Comparison of ENCODE assay signal across 16 mouse cellular contexts in genomic region chr6:49269923-49270322, GRCm38 (mm10). TPM values are rescaled to one million over a fixed set of nuclear protein-coding genes. Genes with fewer than 3 reads are reported as not detected.
A peak's percentile ranks its signal among the peaks of the same experiment; 100 is the strongest.
DNase-seq lines count a peak whose midpoint lies in the region; ATAC-seq and TF ChIP-seq lines count a peak whose summit lies in the region.
"Had no signal": no experiment of that assay in that cellular context is flagged by ENCODE, and none has a peak within 500 bp of the region (broad histone marks: within the 10 kb centered on the region; RNA-seq: fewer than 3 reads in every experiment).

No protein-coding gene starts in this region.

- TF ChIP-seq CTCF in bone marrow macrophage, adult 2 months (IDR thresholded peaks at IDR 0.05; ENCODE audit: low read depth, low read length) = no peak

- ATAC-seq in CD4-positive, CD25-positive, alpha-beta regulatory T cell, adult 4 months = peak; percentile 32

- peaks cover 7% of the 10 kb centered on the region; the same call in 1 of the 2 replicates for H3K4me1 ChIP-seq in bone marrow macrophage, adult 2 months (ENCODE audit: control insufficient read depth, insufficient read depth, low read length)
- H3K4me1 ChIP-seq: heart, embryonic 15.5 days; limb, embryonic 10.5 days; liver, embryonic 12.5 days had no signal

- DNase-seq in adrenal gland, adult 2 months = peak; percentile 18
- DNase-seq in adrenal gland, postnatal 4 days (ENCODE audit: low spot score in 2 of 2) = no peak
- peak; percentile 5 to 12 for DNase-seq in left cerebral cortex, adult 18-20 months (ENCODE audit: low spot score in 2 of 2)
- no peak for DNase-seq in left cerebral cortex, adult 11 months (ENCODE audit: low spot score)
- no peak for DNase-seq in testis, postnatal 14 days (ENCODE audit: low spot score)
- DNase-seq in spleen, postnatal 14 days (ENCODE audit: low spot score in 2 of 2) = no peak

- TF ChIP-seq POLR2A in bone marrow macrophage, adult 2 months (IDR thresholded peaks at IDR 0.05; ENCODE audit: borderline replicate concordance, low read depth, low read length) = no peak

- H3K4me3 ChIP-seq in bone marrow macrophage, adult 2 months (ENCODE audit: insufficient read depth, low read length) = no peak overlapping the region
- H3K4me3 ChIP-seq: forebrain, embryonic 13.5 days; heart, embryonic 15.5 days; limb, embryonic 10.5 days; liver, embryonic 12.5 days; megakaryocyte, embryonic 14.5 days had no signal

- H3K27ac ChIP-seq in bone marrow macrophage, adult 2 months (ENCODE audit: insufficient read depth, low read depth, low read length) = peak overlapping the region; percentile 57
- H3K27ac ChIP-seq: forebrain, embryonic 13.5 days; heart, embryonic 15.5 days; hindbrain, embryonic 14.5 days; limb, embryonic 10.5 days; liver, embryonic 12.5 days had no signal

RNA-seq across cellular contexts. Expression of gene Tra2a, which starts 6.1 kb away (rescaled TPM):
- 10 to 100 TPM; 38.5 to 88.4 TPM for total RNA-seq in adrenal gland, adult 2 months (2021)
- 15.6 and 17.5 TPM in 2 replicates for polyA plus RNA-seq in adrenal gland, adult 2 months (2012; rRNA removed)
- 10 to 100 TPM; 58.7 to 63.1 TPM for total RNA-seq in adrenal gland, postnatal 4 days (2021)
- total RNA-seq in left cerebral cortex, adult 18-20 months (2021) = 10 to 100 TPM; 80.5 to 84.7 TPM
- polyA plus RNA-seq in CD4-positive, CD25-positive, alpha-beta regulatory T cell, adult 4 months (2017; shearing (Covaris generic)) = 10 to 100 TPM; 37.2 to 48.8 TPM
- polyA plus RNA-seq in bone marrow macrophage, adult 2 months (2012; ENCODE audit: insufficient read depth, insufficient read length, missing spikeins) = 94.2 and 103 TPM in 2 replicates

RNA-seq across cellular contexts. Expression of gene Ccdc126, which starts 49.2 kb away (rescaled TPM):
- 10 to 100 TPM; 12.9 to 18.8 TPM for total RNA-seq in adrenal gland, adult 2 months (2021)
- 3.1 and 3.4 TPM in 2 replicates for polyA plus RNA-seq in adrenal gland, adult 2 months (2012; rRNA removed)
- 10 to 100 TPM in 1 of 2 experiments, 1 to 10 TPM in 1; 9.2 to 10.2 TPM for total RNA-seq in adrenal gland, postnatal 4 days (2021)
- 10 to 100 TPM in 1 of 2 experiments, 1 to 10 TPM in 1; 9.3 to 10.5 TPM for total RNA-seq in left cerebral cortex, adult 18-20 months (2021)
- 10 to 100 TPM; 13.0 to 18.5 TPM for polyA plus RNA-seq in CD4-positive, CD25-positive, alpha-beta regulatory T cell, adult 4 months (2017; shearing (Covaris generic))
- 6.4 and 7.0 TPM in 2 replicates for polyA plus RNA-seq in bone marrow macrophage, adult 2 months (2012; ENCODE audit: insufficient read depth, insufficient read length, missing spikeins)

RNA-seq across cellular contexts. Expression of gene Igf2bp3, which starts 55.2 kb away (rescaled TPM):
- under 1 TPM; 0.17 to 0.20 TPM for total RNA-seq in adrenal gland, adult 2 months (2021)
- 0.02 TPM in 1 of 2 replicates, not detected in the other for polyA plus RNA-seq in adrenal gland, adult 2 months (2012; rRNA removed)
- total RNA-seq in adrenal gland, postnatal 4 days (2021) = 10 to 100 TPM; 16.9 to 17.5 TPM
- total RNA-seq in left cerebral cortex, adult 18-20 months (2021) = not detected
- polyA plus RNA-seq in CD4-positive, CD25-positive, alpha-beta regulatory T cell, adult 4 months (2017; shearing (Covaris generic)) = 1 to 10 TPM; 1.2 to 3.0 TPM
- polyA plus RNA-seq in bone marrow macrophage, adult 2 months (2012; ENCODE audit: insufficient read depth, insufficient read length, missing spikeins) = 0.68 and 0.79 TPM in 2 replicates
- total RNA-seq: heart, adult 18-20 months; layer of hippocampus, postnatal 36 days had no signal

Comparison
In these comparisons a context has a peak if more than half of its experiments do, and no peak if none do; other contexts are left out.
1. DNase-seq: peak in adrenal gland, adult 2 months (single experiment) and left cerebral cortex, adult 18-20 months (2 of 2); none in adrenal gland, postnatal 4 days (0 of 2), left cerebral cortex, adult 11 months (single experiment), testis, postnatal 14 days (single experiment) and spleen, postnatal 14 days (0 of 2).
2. RNA of gene Igf2bp3, which starts 55.2 kb away (total RNA-seq): 16.9 to 17.5 TPM in adrenal gland, postnatal 4 days; 0.17 to 0.20 TPM in adrenal gland, adult 2 months and not detected in left cerebral cortex, adult 18-20 months; every median in the first group is over 10 times any median in the second.